Mouse (Mus musculus): ENCODE measurements at regions not wholly inside any gene's neighbourhood (a gene's known extent, or its start where the extent isn't known, plus 50 kb on each side); places are given as distances from the start of the nearest gene placed in this dataset.

DNA sequence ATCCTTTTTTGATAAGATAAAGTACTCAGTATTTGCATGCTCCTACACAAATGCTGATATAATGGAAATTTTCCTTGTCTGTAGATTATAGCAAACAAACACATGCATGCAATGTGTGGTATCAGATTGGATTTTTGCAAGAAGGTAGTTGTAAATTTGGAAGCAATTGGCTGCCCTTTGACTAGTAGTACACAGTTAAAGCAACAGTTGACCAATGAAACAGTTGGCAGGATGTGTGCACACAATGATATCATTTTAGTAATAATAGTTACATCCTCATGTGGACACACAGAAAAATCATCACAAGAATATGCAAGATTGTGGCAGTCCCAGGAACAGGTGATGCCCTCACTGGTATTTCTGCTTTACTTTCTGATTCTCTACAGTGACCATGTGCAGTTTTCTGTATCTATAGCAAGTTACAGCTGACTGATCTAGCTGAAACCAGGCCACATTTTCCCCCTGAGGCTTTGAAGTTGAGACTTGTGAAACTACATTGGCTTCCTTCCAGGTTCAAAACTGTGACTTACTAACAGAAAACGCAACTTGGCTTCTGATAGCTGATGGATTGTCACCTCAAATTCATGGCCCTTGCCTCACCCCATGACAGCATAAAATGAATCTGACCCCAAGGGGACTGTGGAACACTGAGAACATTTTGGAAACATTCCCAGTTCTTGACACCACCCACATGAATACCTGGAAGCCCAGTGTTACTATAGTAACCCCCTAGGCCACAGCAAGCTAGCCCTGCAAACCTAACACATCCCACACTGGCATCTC is 136.3 kb upstream of the Gm37988 start:
- TF ChIP-seq MAFK (IDR thresholded peaks at IDR 0.05; ENCODE audit: insufficient read depth, low read depth, low read length) (no peak), ZNF384 (IDR thresholded peaks at IDR 0.05; ENCODE audit: low read depth, low read length) (no peak), HCFC1 (IDR thresholded peaks at IDR 0.05; ENCODE audit: borderline replicate concordance, insufficient read depth, low read length) (no peak), ZC3H11A (IDR thresholded peaks at IDR 0.05; ENCODE audit: borderline replicate concordance, low read depth, low read length) (no peak), CHD2 (IDR thresholded peaks at IDR 0.05; ENCODE audit: low read depth, low read length) (no peak)
